Mouse (Mus musculus): Measurements from ENCODE around the gene Bicra. TPM values are rescaled to one million over a fixed set of nuclear protein-coding genes. Genes with fewer than 3 reads are reported as not detected.

The Bicra gene
- total RNA-seq, 2 experiments from 2014 or later: 4.2 to 5.9 TPM

DNA sequence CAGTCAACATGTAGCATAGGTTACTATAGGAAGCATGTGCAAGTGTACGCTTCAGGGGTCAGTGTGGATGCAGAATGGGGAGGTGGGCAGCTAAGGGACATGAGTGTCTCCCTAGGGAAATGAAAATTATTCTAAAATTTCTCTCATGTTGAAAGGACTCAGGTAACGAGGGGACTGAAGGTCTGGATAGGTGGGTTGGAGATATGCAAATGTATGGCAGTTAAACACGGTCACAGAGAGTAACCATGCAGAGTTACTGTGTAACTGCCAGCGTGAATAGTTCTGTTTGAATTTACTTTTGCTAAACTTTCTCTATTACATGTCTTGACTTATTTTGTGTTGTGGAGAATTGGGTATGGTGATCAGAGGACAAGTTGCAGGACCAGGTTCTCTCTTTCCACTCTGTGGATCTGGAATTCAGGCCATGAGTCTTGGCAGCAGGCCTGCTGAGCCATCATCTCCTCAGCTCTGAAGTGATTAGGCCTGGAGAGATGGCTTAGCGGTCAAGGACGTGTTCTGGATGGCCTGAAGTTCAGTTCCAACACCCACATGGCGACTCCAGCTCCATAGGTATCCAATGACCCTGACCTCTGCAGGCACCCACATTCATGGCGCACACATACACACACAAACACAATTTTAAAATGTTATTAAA is 33.1 kb downstream of the Bicra start:
- DNase-seq: peak; percentile 74 to 76

DNA sequence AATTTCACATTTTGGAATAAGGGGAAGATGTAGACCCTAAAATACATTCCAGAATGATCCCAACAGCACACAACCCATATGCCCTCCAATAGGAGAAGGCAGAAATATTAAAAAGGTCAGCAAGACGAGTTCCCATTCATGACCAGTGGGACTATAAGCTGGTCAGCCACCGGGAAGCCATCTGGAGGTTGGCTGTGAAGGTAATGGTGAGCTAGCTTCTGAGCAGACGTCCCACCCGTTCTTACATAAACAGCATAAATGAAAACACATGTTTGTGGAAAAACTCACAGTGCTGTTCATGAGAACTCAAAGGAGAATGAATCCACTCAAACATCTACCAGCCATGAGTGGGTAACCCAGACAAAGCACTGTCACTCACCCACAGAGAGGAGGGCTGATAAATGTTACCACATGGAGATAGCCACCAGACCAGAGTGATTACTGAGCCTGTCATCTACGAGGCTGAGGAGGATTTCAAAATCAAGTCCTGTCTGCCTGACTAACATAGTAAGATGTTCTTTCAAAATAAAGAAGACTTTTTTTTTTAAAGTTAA is 33.9 kb downstream of the Bicra start:
- no peak for DNase-seq

DNA sequence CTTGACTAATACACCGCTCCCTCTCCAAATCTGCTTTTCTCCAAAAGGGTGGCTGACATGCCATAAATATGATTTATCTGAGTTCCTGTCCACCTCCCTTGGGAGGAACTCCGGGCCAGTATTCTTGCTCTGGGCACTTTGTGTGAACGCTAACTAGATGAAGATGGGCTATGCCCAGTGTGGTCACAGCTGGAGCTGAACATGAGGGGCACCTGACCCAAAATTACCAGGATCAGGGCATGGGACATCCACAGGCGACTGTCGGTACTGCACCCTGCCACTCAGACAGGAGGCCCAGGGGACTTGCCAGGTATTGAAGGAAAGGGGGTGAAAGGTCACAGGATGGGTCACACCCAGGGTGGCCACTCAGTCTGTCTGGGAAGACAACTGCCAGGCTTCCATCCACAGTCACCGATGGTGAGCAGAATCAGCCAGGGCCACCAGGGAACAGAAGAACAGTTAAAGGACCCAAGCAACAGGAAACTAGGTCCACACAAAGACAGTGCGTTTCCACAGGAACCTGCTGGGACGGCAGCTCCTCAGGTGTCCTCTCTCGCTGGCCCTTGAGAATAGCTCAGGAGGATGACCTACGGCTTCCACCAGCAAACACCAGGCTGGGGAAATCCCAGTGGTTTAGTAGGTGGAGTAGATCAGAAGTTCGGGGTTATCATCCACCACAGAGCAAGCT is 35.0 kb downstream of the Bicra start:
- DNase-seq: peak; percentile 47 to 60

DNA sequence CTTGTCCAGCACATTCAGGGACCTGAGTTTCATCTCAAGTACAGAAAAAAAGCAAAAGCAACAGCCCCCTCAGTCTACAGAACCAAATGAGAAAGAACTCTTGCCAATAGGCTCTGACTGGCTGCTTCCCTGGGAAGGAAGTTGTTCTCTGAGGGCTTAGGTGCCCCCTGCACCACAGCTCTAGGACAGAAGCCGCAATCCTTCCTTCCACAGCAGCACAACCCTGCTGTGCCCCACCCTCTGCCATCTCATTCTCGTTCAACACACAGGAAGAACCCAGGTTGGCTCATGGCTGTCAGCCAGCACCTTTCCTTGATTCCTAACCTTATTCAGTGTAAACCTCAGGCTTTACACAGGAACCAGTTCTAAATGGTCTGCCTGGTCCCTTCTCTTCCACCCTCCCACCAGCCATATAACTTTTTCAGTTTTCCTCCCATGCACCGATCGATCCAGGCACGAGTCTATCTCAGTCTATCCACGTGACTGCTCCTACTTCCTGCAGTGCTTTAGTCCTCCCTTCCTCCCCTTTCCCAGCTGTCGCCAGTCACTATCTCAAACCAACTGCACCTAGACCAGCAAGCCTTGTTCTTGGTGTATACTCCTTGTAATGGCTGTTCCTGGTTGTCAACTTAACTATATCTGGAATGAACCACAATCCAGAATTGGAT is 36.2 kb downstream of the Bicra start:
- no peak for DNase-seq

DNA sequence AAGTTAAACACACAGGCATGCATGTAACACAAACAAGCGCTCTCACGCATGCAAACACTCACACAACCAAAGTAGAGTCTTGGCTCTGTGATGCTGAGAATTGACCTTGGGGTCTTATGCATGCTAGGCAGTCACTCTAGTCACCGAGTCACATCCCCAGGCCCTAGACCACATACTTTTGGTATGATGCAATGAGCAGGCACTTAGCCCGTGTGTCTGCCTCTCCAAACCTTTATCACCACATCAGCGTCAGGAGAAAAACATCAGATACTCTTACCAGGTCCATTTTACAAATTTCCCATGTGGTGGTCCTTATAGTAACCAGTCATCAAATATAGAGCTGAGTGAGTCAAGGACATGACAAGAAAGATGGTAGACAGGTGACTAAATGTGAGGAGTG is 37.1 kb downstream of the Bicra start:
- no peak for DNase-seq

DNA sequence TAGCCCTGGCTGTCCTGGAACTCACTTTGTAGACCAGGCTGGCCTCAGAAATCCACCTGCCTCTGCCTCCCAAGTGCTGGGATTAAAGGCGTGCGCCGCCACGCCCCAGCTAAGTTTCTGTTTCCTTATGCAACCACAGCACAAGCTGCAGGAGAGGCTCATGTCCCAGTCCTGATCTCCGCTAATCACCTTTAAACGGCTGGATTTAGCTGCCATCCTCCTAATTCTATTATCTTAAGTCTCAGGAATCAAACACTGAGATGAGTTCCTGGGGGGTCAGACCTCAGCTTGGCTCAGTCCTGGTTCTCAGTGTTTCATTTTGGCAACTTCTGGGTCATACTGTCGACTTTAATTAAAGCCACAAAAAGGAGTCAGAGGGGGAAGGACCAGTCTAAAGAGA is 38.1 kb downstream of the Bicra start:
- DNase-seq: no peak

DNA sequence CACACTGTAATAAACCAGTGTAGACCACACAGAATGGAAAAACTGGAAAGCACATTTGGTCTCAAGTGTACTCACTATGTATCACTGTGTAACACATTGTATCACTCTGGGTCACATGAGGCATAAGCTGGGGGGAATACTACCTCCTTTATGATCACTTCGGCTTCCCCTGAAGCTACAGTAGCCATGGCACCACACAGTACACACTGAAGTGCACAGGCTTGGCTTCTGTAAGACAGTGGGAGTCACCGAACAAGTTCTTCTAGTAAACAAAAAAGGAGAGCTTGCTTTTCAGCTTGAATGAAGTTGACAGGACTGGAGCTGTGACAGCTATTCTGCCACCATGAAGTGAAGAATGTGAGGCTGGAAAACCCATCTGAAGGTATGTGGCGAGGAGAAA is 42.7 kb downstream of the Bicra start:
- no peak for DNase-seq

DNA sequence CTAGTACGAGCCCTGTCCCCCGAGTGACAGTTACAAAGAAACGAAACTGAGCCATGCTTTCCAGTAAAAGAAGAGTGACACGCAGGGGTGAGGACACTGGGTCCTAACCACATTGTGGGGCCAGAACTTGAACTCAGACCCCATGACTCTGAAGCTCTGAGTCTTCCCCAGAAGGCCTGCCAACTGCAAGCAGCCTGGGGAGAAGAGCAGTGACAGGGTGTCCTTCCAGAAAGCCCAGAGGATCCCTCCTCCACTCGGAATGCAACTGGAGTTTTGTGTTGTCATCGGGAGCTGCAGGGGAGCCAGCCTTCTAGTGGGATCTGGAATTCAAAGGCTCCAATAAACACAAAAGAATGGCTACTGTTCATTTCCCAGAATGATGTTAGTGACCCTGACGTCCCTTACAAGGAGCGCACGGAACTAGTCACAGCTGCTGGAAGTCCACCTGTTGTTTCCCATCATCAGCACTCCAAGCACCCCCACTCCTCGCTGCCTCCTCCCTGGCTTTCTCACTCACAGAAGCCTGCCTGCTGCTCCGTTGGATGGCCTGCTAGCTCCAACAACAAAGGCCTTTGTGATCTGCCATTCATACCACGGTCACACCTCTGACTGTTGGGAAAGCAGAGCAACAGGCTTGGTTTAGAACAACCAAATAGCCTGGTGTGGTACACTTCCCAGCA is 43.4 kb downstream of the Bicra start:
- DNase-seq: peak in 1 of 2 experiments; percentile 58

DNA sequence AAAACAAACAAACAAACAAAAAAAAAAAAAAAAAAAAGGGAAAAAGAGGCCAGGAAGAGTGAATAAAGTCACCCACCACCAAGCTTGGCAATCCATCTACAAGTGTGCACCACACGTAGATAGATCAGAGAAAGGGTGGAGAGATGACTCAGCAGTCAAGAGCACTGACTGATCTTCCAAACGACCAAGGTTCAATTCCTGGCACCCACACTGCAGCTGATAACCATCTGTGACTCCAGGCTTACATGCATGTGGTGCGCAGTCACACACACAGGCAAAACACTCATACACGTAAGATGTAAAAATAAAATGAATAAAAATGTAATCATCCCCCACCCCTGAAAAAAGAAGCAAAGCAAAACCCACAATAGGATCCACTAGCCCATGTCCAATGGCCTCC is 44.7 kb downstream of the Bicra start:
- no peak for DNase-seq

DNA sequence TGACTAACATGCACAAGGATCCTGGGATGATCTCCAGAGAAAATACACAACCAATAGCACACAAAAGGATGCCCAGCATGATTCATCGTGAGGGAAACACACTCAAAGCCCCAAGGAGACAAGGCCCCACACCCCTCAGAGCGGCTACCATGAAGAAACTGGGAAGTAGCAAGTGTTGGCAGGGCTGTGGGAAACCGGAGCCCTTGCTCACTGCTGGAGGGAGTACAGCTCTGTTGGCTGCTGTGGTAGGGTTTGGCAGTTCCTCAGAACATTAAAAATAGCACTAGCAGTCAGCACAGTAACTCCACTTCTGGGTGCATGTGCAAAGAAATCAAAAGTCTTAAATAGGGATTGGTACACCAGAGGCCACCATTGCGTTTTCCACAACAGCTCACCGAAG is 45.5 kb downstream of the Bicra start:
- DNase-seq: peak; percentile 87 to 92

DNA sequence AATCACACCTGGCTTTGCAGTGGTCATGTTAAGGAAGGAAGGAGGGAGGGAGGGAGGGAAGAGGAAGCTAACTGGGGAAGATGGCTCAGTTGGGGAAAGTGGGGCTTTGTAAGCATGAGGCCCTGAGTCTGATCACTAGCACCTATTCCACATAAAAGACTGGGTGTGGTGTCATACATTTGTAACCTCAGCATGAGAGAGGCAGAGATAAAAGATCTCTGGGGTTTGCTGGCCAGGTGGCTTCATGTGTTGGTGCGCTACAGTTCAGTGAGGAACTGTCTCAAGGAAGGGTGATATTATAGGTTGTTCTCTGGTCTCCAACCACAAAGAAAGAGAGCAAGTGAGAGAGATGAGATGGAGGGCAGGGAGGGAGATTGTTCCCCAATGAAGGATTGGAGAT is 46.0 kb downstream of the Bicra start:
- DNase-seq: no peak

DNA sequence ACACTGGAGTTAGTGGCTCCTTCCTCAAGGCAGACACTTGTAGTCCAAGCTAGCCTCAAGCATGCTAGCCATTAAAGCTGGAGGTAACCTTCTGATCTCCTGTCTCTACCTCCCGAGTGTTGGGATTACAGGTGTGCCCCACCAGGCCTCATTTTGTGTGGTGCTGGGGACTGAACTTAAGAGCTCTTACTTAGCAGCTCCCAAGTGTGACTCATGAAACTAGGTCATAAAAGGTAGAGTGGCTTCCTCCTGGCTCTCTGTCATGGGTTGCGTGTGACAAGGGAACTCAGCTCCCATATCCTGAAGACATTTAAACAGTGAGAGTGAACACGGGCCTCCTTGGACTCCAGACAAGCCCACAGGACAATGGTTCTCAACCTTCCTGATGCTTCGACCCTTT is 53.9 kb downstream of the Bicra start:
- no peak for DNase-seq

DNA sequence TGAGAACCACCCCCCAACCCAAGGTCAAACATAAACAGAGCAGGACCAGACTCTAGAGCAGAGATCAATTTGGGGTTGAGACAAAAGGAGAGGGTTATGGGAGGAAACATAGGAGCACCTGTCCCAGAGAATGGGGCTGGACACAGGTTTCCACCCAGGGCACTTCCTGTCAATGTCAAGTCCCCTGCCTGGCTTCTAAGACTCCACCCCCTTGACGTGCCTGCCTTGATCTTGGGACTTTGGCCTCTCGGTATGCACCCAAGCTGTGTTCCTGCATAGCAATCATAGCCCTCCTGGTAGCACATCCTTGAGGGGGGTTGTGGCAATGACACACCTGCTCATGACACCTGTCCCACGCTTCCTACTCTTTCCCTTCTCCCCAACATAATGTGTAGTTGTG is 54.6 kb downstream of the Bicra start:
- no peak for DNase-seq

DNA sequence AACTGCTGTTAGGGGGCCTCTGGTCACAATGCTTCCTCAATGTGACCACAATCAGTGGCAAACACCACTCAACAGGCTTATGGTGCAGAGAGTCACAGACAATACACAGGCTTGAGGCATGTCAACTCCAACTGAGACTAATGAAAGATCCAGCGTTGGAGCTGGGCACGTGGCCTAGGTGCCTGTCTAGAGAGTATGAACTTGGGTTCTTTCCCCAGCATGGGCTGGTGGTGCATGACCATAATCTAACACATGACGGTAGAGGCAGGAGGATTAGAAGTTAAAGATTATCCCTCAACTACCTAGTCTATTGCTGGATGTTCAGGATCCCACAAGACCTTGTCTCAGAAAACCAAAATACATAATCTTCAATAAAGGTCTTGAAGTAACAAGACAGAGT is 56.0 kb downstream of the Bicra start:
- DNase-seq: no peak

DNA sequence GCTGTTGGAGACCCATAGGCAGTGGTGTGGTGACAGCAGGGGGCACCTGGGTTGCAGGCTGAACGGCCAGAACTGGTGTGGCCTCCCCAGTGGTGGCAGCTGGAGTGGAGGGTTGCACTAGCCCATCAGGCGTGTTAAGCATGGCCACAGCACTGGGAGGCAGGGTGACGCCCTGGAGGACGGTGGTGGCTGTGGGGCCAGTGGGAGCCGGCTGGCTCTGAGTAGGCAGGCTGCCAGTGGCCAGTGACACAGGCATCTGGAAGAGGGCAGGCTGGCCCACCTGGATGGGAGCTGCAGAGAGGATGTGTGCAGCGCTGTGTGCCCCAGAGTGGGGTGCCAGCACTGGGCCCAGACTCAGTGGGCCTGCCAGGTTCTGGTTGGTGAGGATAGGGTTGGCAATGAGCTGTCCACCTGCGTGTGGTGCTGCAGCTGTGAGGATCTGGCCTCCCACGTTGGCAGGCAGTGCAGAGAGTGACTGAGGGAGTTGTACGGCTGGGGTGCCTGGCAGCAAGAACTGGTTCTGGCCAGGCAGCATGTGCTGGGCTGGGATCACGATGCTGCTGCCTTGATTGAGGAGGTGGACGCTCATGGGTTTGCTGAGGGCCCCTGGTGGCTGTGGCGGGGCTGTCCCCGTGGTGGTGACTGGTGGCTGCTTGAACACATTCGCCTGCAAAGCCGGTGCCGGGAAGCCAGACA is 59.9 kb downstream of the Bicra start:
- DNase-seq: no peak

DNA sequence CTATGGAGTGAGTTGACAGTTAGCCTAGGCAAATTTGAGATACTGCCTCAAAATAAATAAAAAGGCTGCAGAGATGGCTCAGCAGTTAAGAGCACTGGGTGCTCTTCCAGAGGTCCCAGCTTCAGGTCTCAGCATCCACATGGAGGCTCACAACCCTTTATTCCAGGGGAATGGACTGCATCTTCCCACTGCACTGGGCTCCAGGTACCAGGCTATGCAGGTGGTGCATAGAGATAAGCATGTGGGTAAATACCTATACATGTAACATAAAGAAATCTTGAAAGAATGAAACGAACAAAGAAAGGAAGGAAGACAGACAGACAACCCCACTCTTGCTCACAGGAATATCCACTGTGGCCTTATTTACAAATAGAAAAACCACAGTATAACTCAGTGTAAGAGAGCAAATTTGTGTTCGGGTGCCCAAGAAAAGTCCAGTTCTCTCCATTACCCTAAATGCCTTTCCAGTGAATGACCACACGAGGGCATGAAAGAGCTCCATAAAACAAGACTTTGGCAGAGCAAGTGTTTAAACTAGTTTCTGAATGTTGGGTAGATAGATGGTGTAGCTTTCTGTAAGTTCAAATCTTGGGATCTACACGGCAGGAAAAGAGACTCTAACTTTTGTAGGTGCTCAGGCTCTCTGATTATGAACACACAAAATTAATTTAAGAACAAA is 64.9 kb downstream of the Bicra start:
- DNase-seq: peak; percentile 58 to 71

DNA sequence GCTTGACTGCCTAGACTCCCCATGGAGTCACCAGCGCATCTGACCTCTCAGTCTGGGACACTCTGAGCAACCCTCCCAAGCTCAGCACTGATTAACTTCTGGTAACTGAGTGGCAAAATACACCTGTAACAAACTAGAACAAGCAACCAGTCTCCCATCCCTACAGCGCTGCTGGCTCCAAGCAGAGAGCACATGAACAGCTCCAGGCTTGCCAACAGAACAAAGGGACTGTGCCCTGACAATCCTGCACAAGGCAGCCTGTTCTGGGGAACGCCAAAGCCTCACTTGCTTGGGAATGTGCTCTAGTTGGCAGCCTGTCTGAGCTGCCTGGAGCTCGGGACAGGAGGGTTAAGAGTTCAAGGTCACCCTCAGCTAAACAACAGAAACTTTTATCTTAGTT is 66.2 kb downstream of the Bicra start:
- peak; percentile 70 to 84 for DNase-seq

DNA sequence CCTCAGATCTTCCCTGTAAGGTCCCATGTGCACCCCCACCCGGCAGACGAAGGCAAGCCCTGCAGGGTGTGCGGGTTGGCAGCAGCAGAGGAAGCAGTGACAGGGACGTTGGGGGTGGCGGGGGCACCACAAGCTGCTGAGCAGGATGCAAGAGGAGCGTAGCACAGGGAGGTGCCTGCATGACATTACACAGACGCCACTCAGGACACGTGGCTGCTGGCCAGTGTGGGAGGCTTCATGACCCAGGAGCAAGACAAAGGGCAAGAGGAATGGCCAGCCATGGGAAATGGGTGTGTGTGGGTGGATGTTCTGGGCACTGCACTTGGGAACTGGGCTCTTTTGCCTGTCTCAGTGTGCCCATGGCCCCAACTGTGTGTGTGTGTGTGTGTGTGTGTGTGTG is 67.5 kb downstream of the Bicra start:
- peak; percentile 55 to 80 for DNase-seq

DNA sequence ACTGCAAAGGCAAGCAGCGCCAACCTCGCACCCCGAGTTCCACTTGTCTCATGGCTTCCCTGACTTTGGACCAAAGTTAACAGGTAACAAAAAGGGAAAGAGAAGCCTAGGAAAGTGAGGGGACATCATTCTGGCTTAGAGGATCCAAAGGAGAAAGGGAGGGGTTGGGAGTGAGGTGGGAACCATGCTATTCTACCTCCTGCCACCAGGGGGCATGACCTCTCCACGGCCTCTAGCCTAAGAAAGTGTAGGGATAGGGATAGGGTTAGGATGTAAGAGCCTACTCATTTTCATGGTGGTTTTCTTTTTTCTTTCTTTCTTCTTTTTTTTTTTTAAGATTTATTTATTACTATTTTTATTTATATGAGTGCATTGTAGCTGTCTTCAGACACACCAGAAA is 71.8 kb downstream of the Bicra start:
- peak; percentile 65 to 67 for DNase-seq

DNA sequence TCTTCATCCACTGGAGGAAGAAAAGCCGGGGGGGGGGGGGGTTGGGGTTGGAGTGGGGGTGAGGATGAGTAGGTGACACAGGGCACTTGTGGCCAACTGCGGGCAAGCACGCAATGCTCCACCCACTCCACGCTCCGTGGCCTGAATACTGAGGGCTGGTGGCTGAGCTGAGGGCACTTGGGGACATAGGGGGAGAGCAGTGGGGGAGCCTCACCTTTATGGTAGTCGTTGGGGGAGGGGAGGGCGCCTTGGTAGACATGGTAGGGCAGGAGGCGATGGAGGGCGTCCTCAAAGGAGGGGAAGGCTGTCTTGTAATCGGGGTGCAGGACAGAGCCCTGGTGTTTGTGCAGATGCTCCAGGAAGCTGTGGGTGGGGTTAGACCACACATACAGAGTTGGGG is 72.3 kb downstream of the Bicra start:
- no peak for DNase-seq

DNA sequence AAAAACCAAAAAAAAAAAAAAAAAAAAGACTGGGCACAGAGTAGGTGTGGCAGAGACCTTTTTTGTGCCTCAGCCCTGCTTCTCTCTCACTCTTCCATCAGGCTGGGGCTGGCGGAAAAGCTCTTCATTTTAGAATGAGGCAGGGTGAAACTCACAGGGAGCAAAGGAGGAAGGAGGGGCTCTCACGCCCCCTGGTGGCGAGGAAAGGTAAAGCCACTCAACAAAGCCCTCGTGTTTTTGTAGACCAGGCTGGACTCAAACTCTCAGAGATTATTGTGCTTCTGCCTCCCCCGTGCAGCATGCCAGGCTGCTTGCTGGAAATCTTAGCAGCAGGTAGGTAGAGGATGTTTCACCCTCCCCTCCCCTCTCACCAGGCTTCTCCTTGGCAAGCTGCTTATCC is 73.0 kb downstream of the Bicra start:
- peak; percentile 65 to 84 for DNase-seq

DNA sequence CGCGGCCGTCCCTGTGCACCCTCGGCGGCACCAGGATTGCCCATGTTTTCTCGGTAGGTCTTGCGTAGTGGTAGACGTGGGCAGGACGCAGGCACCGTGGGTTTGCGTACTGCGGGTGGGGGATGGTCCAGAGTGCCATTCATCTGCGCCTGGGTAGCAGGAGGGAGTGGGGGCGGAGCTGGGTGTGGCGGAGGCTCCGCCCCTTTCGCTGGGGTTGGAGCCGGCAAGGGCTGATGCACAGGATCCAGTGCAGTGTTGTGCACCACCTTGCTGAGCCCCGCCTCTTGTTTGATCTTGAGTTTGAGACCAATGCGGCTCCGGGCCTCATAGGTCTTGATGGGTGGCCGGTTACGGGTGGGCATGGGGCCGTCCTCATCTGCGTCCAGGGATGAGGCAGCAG is 75.5 kb downstream of the Bicra start:
- DNase-seq: no peak
